Mouse (Mus musculus) ES-E14 (cell line): ENCODE data around the gene Olfr462. TPM values are rescaled to one million over a fixed set of nuclear protein-coding genes. Genes with fewer than 3 reads are reported as not detected.
A peak's percentile ranks its signal among the peaks of the same experiment; 100 is the strongest.

Source experiments
- DNase-seq: peaks from one replicate; pipeline ENCODE4 v3.0.0-alpha.2; 2013; ENCODE audit warnings: low read depth, low spot score
- H3K27ac ChIP-seq: 2 replicates; pipeline ENCODE4 v1.5.1; 2012; ENCODE audit warnings: low read depth, mild to moderate bottlenecking, low read length, moderate library complexity, mixed read lengths; ENCODE audit not compliant: poor library complexity, insufficient read depth, severe bottlenecking
- H3K36me3 ChIP-seq: 2 replicates; pipeline ENCODE4 v1.6.1; 2012; ENCODE audit warnings: mild to moderate bottlenecking, low read length, moderate library complexity, mixed read lengths; ENCODE audit not compliant: control insufficient read depth, poor library complexity, insufficient read depth, severe bottlenecking
- H3K4me1 ChIP-seq, 2 experiments: fragments of 150-350 bp in 1 of 2; sonication (generic) in 1 of 2; 2 replicates each; pipeline ENCODE4 v1.6.1; 2012; ENCODE audit warnings: low read length in 2 of 2, mild to moderate bottlenecking in 1 of 2, mixed read lengths in 1 of 2; ENCODE audit not compliant: control insufficient read depth in 2 of 2, insufficient read depth in 2 of 2, poor library complexity in 1 of 2
- H3K4me3 ChIP-seq, 2 experiments: fragments of 150-350 bp in 1 of 2; sonication (generic) in 1 of 2; 2 replicates each; pipeline ENCODE4 v1.5.1; 2012; ENCODE audit warnings: low read length in 2 of 2, low read depth in 1 of 2, mild to moderate bottlenecking in 1 of 2, mixed read lengths in 1 of 2; ENCODE audit not compliant: insufficient read depth in 1 of 2, poor library complexity in 1 of 2, severe bottlenecking in 1 of 2
- H3K9ac ChIP-seq: 2 replicates; pipeline ENCODE4 v1.6.1; 2012; ENCODE audit warnings: low read depth, mild to moderate bottlenecking, low read length, mixed read lengths; ENCODE audit not compliant: poor library complexity, insufficient read depth, severe bottlenecking
- H3K9me3 ChIP-seq: fragments of 150-350 bp; sonication (generic); 2 replicates; pipeline ENCODE4 v1.6.1; 2012; ENCODE audit warnings: low read depth, mild to moderate bottlenecking, low read length; ENCODE audit not compliant: control insufficient read depth, insufficient read depth
- CHD2 ChIP-seq: IDR thresholded peaks from 2 replicates; pipeline ENCODE4 v1.6.1; 2014; ENCODE audit warnings: mild to moderate bottlenecking, low read depth, low read length, inconsistent platforms
- HCFC1 ChIP-seq: IDR thresholded peaks from 2 replicates; pipeline ENCODE4 v1.6.1; 2012; ENCODE audit warnings: low read length, inconsistent platforms, borderline replicate concordance; ENCODE audit not compliant: insufficient read depth
- MAFK ChIP-seq: IDR thresholded peaks from 2 replicates; pipeline ENCODE4 v1.6.1; 2014; ENCODE audit warnings: mild to moderate bottlenecking, low read depth, low read length, inconsistent platforms; ENCODE audit not compliant: insufficient read depth
- ZC3H11A ChIP-seq: IDR thresholded peaks from 2 replicates; pipeline ENCODE4 v1.6.1; 2012; ENCODE audit warnings: low read depth, mild to moderate bottlenecking, inconsistent platforms, low read length, borderline replicate concordance
- ZNF384 ChIP-seq: IDR thresholded peaks from 2 replicates; pipeline ENCODE4 v1.6.1; 2012; ENCODE audit warnings: low read depth, low read length, inconsistent platforms
- in situ Hi-C, 2 experiments: fragments of 600-800 bp; cut with MboI; formaldehyde crosslinking; loops; one replicate each; pipeline ENCODE4 v1.15.1; 2025; ENCODE audit warnings: low sequenced_read_pairs in 2 of 2, inconsistent platforms in 1 of 2; ENCODE audit not compliant: unreplicated experiment in 2 of 2
- total RNA-seq: library from RNA; depleted of rRNA; stranded (reverse); fragments of 300-350 nt; gene quantifications from 2 replicates; pipeline ENCODE4 v1.2.3, GENCODE M21; 2012

Gene Olfr462
- total RNA-seq, 1 experiment = not detected

DNA sequence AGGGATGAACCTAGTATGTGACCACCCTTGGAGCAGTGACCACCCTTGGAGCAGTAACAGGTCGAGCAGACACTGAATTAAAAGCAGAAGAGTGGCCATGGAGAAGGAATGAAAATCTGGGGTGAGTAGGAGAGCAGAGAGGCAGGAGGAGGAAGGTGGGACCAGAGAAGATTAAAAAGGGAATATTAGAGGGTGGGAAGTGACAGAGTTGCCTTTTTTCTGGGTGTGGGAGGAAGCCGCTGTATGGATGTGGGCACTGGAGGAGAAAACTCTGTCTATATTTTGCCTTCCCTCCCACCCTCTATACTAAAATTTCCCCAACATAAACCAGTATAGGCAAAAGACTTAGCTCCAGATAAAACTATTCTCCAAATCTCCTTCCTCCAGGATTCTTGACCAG is 28.2 kb upstream of the Olfr462 start:
- Histone ChIP-seq H3K4me1 (peaks cover 0 to 2% of the 10 kb centered on the region in 2 experiments; a peak in 1 of 4 replicates), H3K27ac (no peak overlapping the region), H3K36me3 (no peaks in the 10 kb centered on the region), H3K9me3 (no peaks in the 10 kb centered on the region), H3K9ac (no peak overlapping the region), H3K4me3 (no peak overlapping the region)
- in situ Hi-C loops = no loop called here
- TF ChIP-seq CHD2 (no peak), MAFK (no peak), ZNF384 (no peak), HCFC1 (no peak), ZC3H11A (no peak)
- no peak for DNase-seq

- Histone ChIP-seq H3K27ac (no peak overlapping the region), H3K4me3 (no peak overlapping the region), H3K9ac (no peak overlapping the region), H3K36me3 (no peaks in the 10 kb centered on the region), H3K9me3 (no peaks in the 10 kb centered on the region), H3K4me1 (peaks cover 0 to 2% of the 10 kb centered on the region in 2 experiments; a peak in 1 of 4 replicates)
- in situ Hi-C loops = no loop called here
- TF ChIP-seq MAFK (peak; percentile 85), ZC3H11A (no peak), CHD2 (no peak), ZNF384 (no peak)
- DNase-seq = no peak
Measured at GRCm38 (mm10) chr11:87916005-87916404, 23.9 kb upstream of the Olfr462 start.

DNA sequence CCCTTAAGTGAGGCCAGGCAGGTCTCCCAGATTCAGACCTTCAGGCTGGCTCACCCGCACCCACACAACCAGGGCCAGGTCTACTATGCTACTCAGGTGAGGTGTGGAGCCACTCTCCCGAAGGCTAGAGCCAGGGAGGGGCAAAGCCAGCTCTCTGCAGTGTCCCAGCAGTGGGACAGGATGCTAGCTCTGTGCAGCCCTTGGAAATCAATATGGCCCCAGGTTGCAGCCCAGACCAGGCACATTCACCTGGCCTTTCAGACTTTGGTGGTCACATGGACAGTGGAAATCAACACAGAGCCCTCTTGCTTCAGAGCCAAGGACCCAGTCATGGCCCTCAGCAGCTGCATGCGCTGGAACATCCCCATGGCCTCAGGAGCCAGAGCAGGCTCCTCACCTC is 12.3 kb upstream of the Olfr462 start:
- H3K9me3 ChIP-seq = no peaks in the 10 kb centered on the region
- in situ Hi-C loops = no loop called here
- TF ChIP-seq CHD2 = no peak
- no peak for TF ChIP-seq ZNF384
- TF ChIP-seq HCFC1 = no peak
- no peak for TF ChIP-seq ZC3H11A
- no peak for TF ChIP-seq MAFK
- DNase-seq = no peak
- H3K4me3 ChIP-seq = no peak overlapping the region
- H3K4me1 ChIP-seq = no peaks in the 10 kb centered on the region
- H3K27ac ChIP-seq = no peak overlapping the region
- no peak overlapping the region for H3K9ac ChIP-seq
- no peaks in the 10 kb centered on the region for H3K36me3 ChIP-seq

DNA sequence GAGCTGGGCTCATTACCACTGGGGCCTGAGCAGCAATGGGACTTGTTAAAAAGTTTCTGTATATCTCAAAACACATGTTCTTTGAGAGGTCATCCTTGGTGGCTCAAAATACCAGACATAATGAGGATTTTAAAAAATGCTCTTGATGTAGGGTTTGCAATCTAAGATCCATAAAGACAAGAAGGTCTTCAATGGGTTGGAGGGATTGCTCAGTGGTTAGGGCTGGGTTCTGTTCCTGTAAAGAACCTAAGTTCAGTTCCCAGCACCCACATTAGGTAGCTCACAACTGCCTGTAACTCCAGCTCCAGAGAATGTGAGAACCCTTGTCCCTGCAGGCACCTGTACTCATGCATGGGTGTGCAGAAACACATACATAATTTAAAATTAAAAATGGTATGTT is 5.2 kb upstream of the Olfr462 start, which contains the start of gene Olfr463:
TSS of gene Olfr463 (minus strand) at position 101 of the 400 bp plus-strand sequence.
- TF ChIP-seq ZC3H11A = no peak
- no peak for TF ChIP-seq MAFK
- TF ChIP-seq ZNF384 = no peak
- no peak for TF ChIP-seq CHD2
- TF ChIP-seq HCFC1 = no peak
- Histone ChIP-seq H3K4me3 (no peak within 1 kb of the TSS), H3K9me3 (no peaks in the 10 kb centered on the region), H3K27ac (no peak within 1 kb of the TSS), H3K36me3 (no peaks in the 10 kb centered on the region), H3K4me1 (no peaks in the 10 kb centered on the region), H3K9ac (no peak within 1 kb of the TSS)
- no peak for DNase-seq
- in situ Hi-C loops = no loop called here

DNA sequence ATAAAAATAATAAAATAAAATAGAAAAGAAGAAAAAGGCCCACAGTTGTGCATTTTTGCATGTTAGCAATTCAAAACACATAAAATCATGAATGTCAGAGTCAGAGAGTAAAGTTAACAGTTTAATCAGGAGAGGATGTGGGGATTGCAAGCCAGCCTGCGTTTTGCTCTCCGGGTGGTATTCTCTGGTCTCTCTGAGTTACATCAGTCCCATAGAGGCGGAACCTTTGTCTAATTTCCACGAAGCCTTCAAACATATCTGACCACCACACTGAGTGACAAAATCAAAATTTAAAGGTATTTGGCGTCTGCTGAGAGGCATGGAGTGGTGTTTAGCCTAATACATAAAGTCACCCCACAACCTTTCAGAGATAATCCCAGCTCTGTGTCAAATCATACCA is 7.2 kb downstream of the Olfr462 start:
- Histone ChIP-seq H3K4me1 (no peaks in the 10 kb centered on the region), H3K27ac (no peak overlapping the region), H3K9ac (no peak overlapping the region), H3K9me3 (no peaks in the 10 kb centered on the region), H3K4me3 (no peak overlapping the region), H3K36me3 (no peaks in the 10 kb centered on the region)
- DNase-seq = no peak
- TF ChIP-seq MAFK = no peak
- TF ChIP-seq ZC3H11A = no peak
- no peak for TF ChIP-seq ZNF384
- no peak for TF ChIP-seq HCFC1
- no peak for TF ChIP-seq CHD2
- in situ Hi-C loops = no loop called here
